In the genomic region with DNA sequence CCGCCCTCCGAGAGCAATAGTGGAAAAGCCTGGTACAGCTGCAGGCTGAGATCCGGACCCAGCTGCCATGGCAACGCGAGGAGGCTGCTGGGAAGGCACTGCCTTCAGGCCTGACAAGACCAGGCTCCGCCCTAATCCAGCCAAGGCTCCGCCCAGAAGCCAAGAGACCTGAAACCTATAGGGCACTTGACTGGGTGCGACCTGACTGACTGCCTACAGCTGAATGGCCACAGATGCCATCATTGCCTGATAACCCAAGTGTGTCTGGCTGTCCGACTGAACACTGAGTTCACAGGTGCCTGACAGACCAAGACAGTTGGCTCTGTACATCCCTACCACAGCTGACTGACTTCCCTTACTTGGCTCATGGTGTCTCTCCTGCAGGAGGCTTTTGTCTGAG, we compare ENCODE assay signal across 7 mouse cellular contexts. TPM values are rescaled to one million over a fixed set of nuclear protein-coding genes. Genes with fewer than 3 reads are reported as not detected.
DNase-seq lines count a peak whose midpoint lies in the region; ATAC-seq and TF ChIP-seq lines count a peak whose summit lies in the region.

No protein-coding gene starts in this region.

- peak; percentile 91 for ATAC-seq in forebrain, embryonic 15.5 days (replicated peaks)
- peak; percentile 68; the same call in 1 of the 2 replicates for ATAC-seq in liver, embryonic 15.5 days (ENCODE audit: insufficient read depth)

- H3K4me1 ChIP-seq in CH12.LX (ENCODE audit: control insufficient read depth in 1 of 2, insufficient read depth in 2 of 2), result peaks cover 8 to 14% of the 10 kb centered on the region in 2 experiments
- H3K4me1 ChIP-seq in forebrain, embryonic 15.5 days, result peaks cover 8% of the 10 kb centered on the region
- peaks cover 6% of the 10 kb centered on the region for H3K4me1 ChIP-seq in liver, embryonic 15.5 days (replicated peaks)
- peaks cover 15% of the 10 kb centered on the region for H3K4me1 ChIP-seq in olfactory bulb, adult 2 months (ENCODE audit: control insufficient read depth, insufficient read depth, low read length)

- no peak overlapping the region for H3K4me3 ChIP-seq in CH12.LX (replicated peaks in 1 of 3; ENCODE audit: low read depth in 2 of 3, low read length in 2 of 3, poor library complexity in 1 of 3)
- peak overlapping the region; percentile 16; the same call in 1 of the 2 replicates for H3K4me3 ChIP-seq in forebrain, embryonic 15.5 days
- no peak overlapping the region for H3K4me3 ChIP-seq in liver, embryonic 15.5 days (replicated peaks)
- H3K4me3 ChIP-seq in olfactory bulb, adult 2 months (ENCODE audit: insufficient read depth, low read depth, low read length), result no peak overlapping the region

- TF ChIP-seq RAD21 in CH12.LX (IDR thresholded peaks at IDR 0.05; ENCODE audit: low read depth, low read length), result no peak

- no peaks in the 10 kb centered on the region for H3K9me3 ChIP-seq in CH12.LX (replicated peaks; ENCODE audit: low read length)
- H3K9me3 ChIP-seq in forebrain, embryonic 15.5 days, result no peaks in the 10 kb centered on the region
- no peaks in the 10 kb centered on the region for H3K9me3 ChIP-seq in liver, embryonic 15.5 days (replicated peaks)

- no peak overlapping the region for H3K9ac ChIP-seq in CH12.LX (ENCODE audit: insufficient read depth, low read depth)
- H3K9ac ChIP-seq in forebrain, embryonic 15.5 days (replicated peaks), result peak overlapping the region; percentile 22; the same call in 1 of the 2 replicates
- H3K9ac ChIP-seq in liver, embryonic 15.5 days, result no peak overlapping the region

- no peak for TF ChIP-seq EP300 in CH12.LX (IDR thresholded peaks at IDR 0.05; ENCODE audit: low read length)

- peak; percentile 89 for DNase-seq in CH12.LX (ENCODE audit: extremely low read depth)
- peak; percentile 49 for DNase-seq in MEL-GATA-1-ER (ENCODE audit: extremely low read depth, low read depth)
- peak; percentile 53 for DNase-seq in kidney, postnatal 14 days
- DNase-seq in thymus, postnatal 10 days (ENCODE audit: low spot score in 2 of 2), result peak; percentile 47 to 53

- in situ Hi-C loops in CH12.LX (cut with MboI; ENCODE audit: low pct_ligation_motif_present, low pct_unique_long_range_greater_than_20kb, low sequenced_read_pairs), result no loop called here

- no peak overlapping the region for H3K27ac ChIP-seq in CH12.LX (ENCODE audit: insufficient read depth, low read depth)
- peak overlapping the region; percentile 62; the same call in 1 of the 2 replicates for H3K27ac ChIP-seq in forebrain, embryonic 15.5 days (replicated peaks)
- no peak overlapping the region for H3K27ac ChIP-seq in liver, embryonic 15.5 days (replicated peaks)
- H3K27ac ChIP-seq in olfactory bulb, adult 2 months (ENCODE audit: insufficient read depth, low read depth, low read length), result peak overlapping the region; percentile 11

- H3K27me3 ChIP-seq in CH12.LX (replicated peaks), result peaks cover 33% of the 10 kb centered on the region
- H3K27me3 ChIP-seq in forebrain, embryonic 15.5 days, result no peaks in the 10 kb centered on the region
- no peaks in the 10 kb centered on the region for H3K27me3 ChIP-seq in liver, embryonic 15.5 days

- 5% methylated on average over 9 of the region's 9 CpGs for WGBS in forebrain, embryonic 15.5 days
- WGBS in liver, embryonic 15.5 days (ENCODE audit: insufficient replicate concordance), result 7% methylated on average over 9 of the region's 9 CpGs
- WGBS in olfactory bulb, adult 2 months, result 6% methylated on average over 9 of the region's 9 CpGs

- dilution Hi-C loops in CH12.LX (cut with MboI; ENCODE audit: extremely low pct_ligation_motif_present, extremely low pct_unique_long_range_greater_than_20kb, low sequenced_read_pairs), result no loop called here

- no peak for TF ChIP-seq CTCF in CH12.LX (conservative IDR thresholded peaks at IDR 0.05 in 1 of 2, IDR thresholded peaks at IDR 0.05 in 1 of 2; ENCODE audit: low read depth in 2 of 2, low read length in 2 of 2)
- TF ChIP-seq CTCF in olfactory bulb, adult 2 months (IDR thresholded peaks at IDR 0.05; ENCODE audit: insufficient read depth, low read depth, low read length), result no peak

- TF ChIP-seq POLR2A in CH12.LX (IDR thresholded peaks at IDR 0.05; ENCODE audit: low read depth, low read length), result no peak
- 0 out of 2 replicates have a peak, but pooled peaks have one; percentile 6 for TF ChIP-seq POLR2A in olfactory bulb, adult 2 months (IDR thresholded peaks at IDR 0.05; ENCODE audit: insufficient read depth, low read depth, low read length)

- peak overlapping the region; percentile 68; the same call in 1 of the 2 replicates for H3K4me2 ChIP-seq in CH12.LX (ENCODE audit: insufficient read depth, low read depth, poor library complexity, severe bottlenecking)
- H3K4me2 ChIP-seq in forebrain, embryonic 15.5 days (replicated peaks), result peak overlapping the region; percentile 37
- H3K4me2 ChIP-seq in liver, embryonic 15.5 days, result peak overlapping the region; percentile 10; the same call in 1 of the 2 replicates

- no peaks in the 10 kb centered on the region for H3K79me2 ChIP-seq in CH12.LX (replicated peaks; ENCODE audit: control insufficient read depth, extremely low read depth, insufficient read depth, poor library complexity, severe bottlenecking)

- no peaks in the 10 kb centered on the region for H3K36me3 ChIP-seq in CH12.LX (replicated peaks in 1 of 2; ENCODE audit: control insufficient read depth in 1 of 2, insufficient read depth in 1 of 2, low read length in 1 of 2)
- no peaks in the 10 kb centered on the region for H3K36me3 ChIP-seq in forebrain, embryonic 15.5 days
- H3K36me3 ChIP-seq in liver, embryonic 15.5 days (replicated peaks), result no peaks in the 10 kb centered on the region

TF ChIP-seq in CH12.LX, 34 proteins besides CTCF, POLR2A, EP300 and RAD21:
- TF ChIP-seq MXI1 (IDR thresholded peaks at IDR 0.05; ENCODE audit: low read depth, low read length) (peak; percentile 78), MEF2A (IDR thresholded peaks at IDR 0.05; ENCODE audit: borderline replicate concordance, low read depth, low read length) (no peak), TCF12 (IDR thresholded peaks at IDR 0.05; ENCODE audit: low read depth, low read length) (0 out of 2 replicates have a peak, but pooled peaks have one; percentile 7)

RNA-seq across cellular contexts. Expression of a gene that starts 19.4 kb away (rescaled TPM):
- 0.08 and 0.21 TPM in 2 replicates for total RNA-seq in CH12.LX (2012; rRNA removed)
- not detected in 2 replicates for total RNA-seq in CH12.LX (2014; rRNA removed)
- not detected in 2 replicates for polyA plus RNA-seq in CH12.LX (2012; ENCODE audit: insufficient read length, low read depth)
- polyA plus RNA-seq in forebrain, embryonic 15.5 days (2015; fragmentation: Nextera tagmentation; extraction: Ambion mirVana), result 11.2 and 11.4 TPM in 2 replicates
- polyA plus RNA-seq in liver, embryonic 15.5 days (2015; fragmentation: Nextera tagmentation; extraction: Ambion mirVana), result 0.54 and 0.55 TPM in 2 replicates
- polyA plus RNA-seq in olfactory bulb, adult 2 months (2012; ENCODE audit: insufficient read depth, insufficient read length, low replicate concordance, missing spikeins), result 51.4 and 207 TPM in 2 replicates

Comparison
In these comparisons a context has a peak if more than half of its experiments do, and no peak if none do; other contexts are left out.
1. H3K27ac ChIP-seq: peak in forebrain, embryonic 15.5 days (single experiment) and olfactory bulb, adult 2 months (single experiment); none in CH12.LX (single experiment) and liver, embryonic 15.5 days (single experiment).
2. H3K4me2 ChIP-seq: peak in every context shown above with its lines; median percentile 68 in CH12.LX; 37 in forebrain, embryonic 15.5 days; 10 in liver, embryonic 15.5 days.
3. Peak in every context shown above with its lines, with median percentiles within 50 percentile points of each other: DNase-seq.